Mouse (Mus musculus) hindlimb bud, embryonic 11.5 days (tissue): ENCODE results near the gene Adgrl1.

Experiments used
- DNase-seq: peaks from one replicate; pipeline ENCODE4 v3.0.0-alpha.2; 2012; ENCODE audit warnings: low read depth, low spot score; ENCODE audit errors: extremely low spot score

The Adgrl1 gene

GRCm38 (mm10) chr8:83901566-83902485 lies 1.9 kb downstream of the Adgrl1 start:
- no peak for DNase-seq

GRCm38 (mm10) chr8:83902961-83903666 lies 3.2 kb downstream of the Adgrl1 start:
- no peak for DNase-seq

GRCm38 (mm10) chr8:83908583-83908982 lies 8.7 kb downstream of the Adgrl1 start:
- DNase-seq = no peak

- DNase-seq = no peak
These were observed 9.4 kb downstream of the Adgrl1 start for GRCm38 (mm10) chr8:83909311-83909710.

GRCm38 (mm10) chr8:83911809-83912731 lies 12.2 kb downstream of the Adgrl1 start:
- no peak for DNase-seq

- no peak for DNase-seq
These were observed 14.3 kb downstream of the Adgrl1 start for GRCm38 (mm10) chr8:83914232-83914631.

- no peak for DNase-seq
These were observed 15.0 kb downstream of the Adgrl1 start for GRCm38 (mm10) chr8:83914860-83915259.

GRCm38 (mm10) chr8:83916015-83916414 lies 16.1 kb downstream of the Adgrl1 start:
- no peak for DNase-seq

GRCm38 (mm10) chr8:83917566-83917965 lies 17.7 kb downstream of the Adgrl1 start:
- DNase-seq = no peak

- peak; percentile 90 for DNase-seq
These were observed 21.7 kb downstream of the Adgrl1 start for GRCm38 (mm10) chr8:83921558-83921957.

GRCm38 (mm10) chr8:83922727-83923126 lies 22.8 kb downstream of the Adgrl1 start:
- DNase-seq = no peak

- DNase-seq = no peak
These were observed 24.7 kb downstream of the Adgrl1 start for GRCm38 (mm10) chr8:83924585-83924984.

- no peak for DNase-seq
These were observed 26.4 kb downstream of the Adgrl1 start for GRCm38 (mm10) chr8:83926266-83926665.

GRCm38 (mm10) chr8:83934222-83934621 lies 34.3 kb downstream of the Adgrl1 start:
- no peak for DNase-seq

GRCm38 (mm10) chr8:83934994-83935393 lies 35.1 kb downstream of the Adgrl1 start:
- no peak for DNase-seq

GRCm38 (mm10) chr8:83935435-83935834 lies 35.5 kb downstream of the Adgrl1 start:
- DNase-seq = no peak

GRCm38 (mm10) chr8:83937645-83938044 lies 37.7 kb downstream of the Adgrl1 start:
- DNase-seq = no peak

GRCm38 (mm10) chr8:83938330-83938729 lies 38.4 kb downstream of the Adgrl1 start:
- no peak for DNase-seq

- no peak for DNase-seq
These were observed 41.3 kb downstream of the Adgrl1 start for GRCm38 (mm10) chr8:83941066-83941677.

GRCm38 (mm10) chr8:83942446-83942845 lies 42.5 kb downstream of the Adgrl1 start:
- DNase-seq = no peak

GRCm38 (mm10) chr8:83945540-83945939 lies 45.6 kb downstream of the Adgrl1 start:
- DNase-seq = no peak
